Mouse (Mus musculus) brain, embryonic 14.5 days (tissue): ENCODE measurements around the gene 1700020D05Rik.

Experiments
- CTCF ChIP-seq: fragments of 200-500 bp; IDR thresholded peaks from 2 replicates; pipeline ENCODE4 v1.5.1; 2012; ENCODE audit warnings: inconsistent platforms, mild to moderate bottlenecking, moderate library complexity, borderline replicate concordance; ENCODE audit not compliant: insufficient read depth, insufficient read length; ENCODE audit errors: extremely low read depth
- POLR2A ChIP-seq: fragments of 200-500 bp; IDR thresholded peaks from 2 replicates; pipeline ENCODE4 v1.6.1; 2012; ENCODE audit warnings: mild to moderate bottlenecking, inconsistent platforms, borderline replicate concordance; ENCODE audit not compliant: poor library complexity, insufficient read depth, insufficient read length, severe bottlenecking; ENCODE audit errors: extremely low read depth

DNA sequence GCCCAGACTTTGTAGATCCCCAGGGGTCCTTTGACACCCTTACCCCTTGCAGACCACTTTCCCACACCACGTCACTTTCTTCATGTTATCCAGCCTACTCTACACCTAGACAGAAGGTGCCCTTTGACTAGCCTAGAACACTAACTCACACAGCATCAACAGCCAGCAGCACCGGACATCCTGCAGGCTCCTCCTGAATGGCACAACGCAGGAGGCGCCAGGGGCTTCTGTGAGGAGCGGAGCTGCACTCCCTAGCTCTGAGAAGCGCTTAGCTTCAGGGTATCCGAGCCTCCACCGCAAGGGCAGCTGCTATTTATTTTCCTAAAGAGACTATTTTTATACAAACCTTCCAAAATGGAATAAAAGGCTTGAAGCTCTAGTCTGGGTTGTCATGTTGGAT is 48.0 kb downstream of the 1700020D05Rik start:
- TF ChIP-seq CTCF (no peak), POLR2A (no peak)
